Mouse (Mus musculus) E14TG2a.4 (cell line): ENCODE results near the gene Znrf4.
A peak's percentile ranks its signal among the peaks of the same experiment; 100 is the strongest.

Source experiments
- H3K27me3 ChIP-seq: 2 replicates; pipeline ENCODE4 v1.6.1; 2014; ENCODE audit warnings: low read length, control low read depth; ENCODE audit not compliant: insufficient read depth
- H3K36me3 ChIP-seq: 2 replicates; pipeline ENCODE4 v1.6.1; 2014; ENCODE audit warnings: low read length, control low read depth; ENCODE audit not compliant: insufficient read depth
- H3K4me1 ChIP-seq: replicated peaks from 2 replicates; pipeline ENCODE4 v1.6.1; 2014; ENCODE audit warnings: low read depth, low read length, control low read depth
- H3K4me3 ChIP-seq: replicated peaks from 2 replicates; pipeline ENCODE4 v1.5.1; 2014; ENCODE audit warnings: mild to moderate bottlenecking, low read length
- H3K9me3 ChIP-seq: 2 replicates; pipeline ENCODE4 v1.6.1; 2014; ENCODE audit warnings: low read length, control low read depth
- CTCF ChIP-seq: conservative IDR thresholded peaks from 2 replicates; pipeline ENCODE4 v1.5.1; 2014; ENCODE audit warnings: low read length
- NANOG ChIP-seq: IDR thresholded peaks from 2 replicates; pipeline ENCODE4 v1.6.1; 2014; ENCODE audit warnings: borderline replicate concordance, low read length, mixed read lengths
- POU5F1 ChIP-seq: IDR thresholded peaks from 2 replicates; pipeline ENCODE4 v1.6.1; 2014; ENCODE audit warnings: low read length, borderline replicate concordance

Znrf4 gene

DNA sequence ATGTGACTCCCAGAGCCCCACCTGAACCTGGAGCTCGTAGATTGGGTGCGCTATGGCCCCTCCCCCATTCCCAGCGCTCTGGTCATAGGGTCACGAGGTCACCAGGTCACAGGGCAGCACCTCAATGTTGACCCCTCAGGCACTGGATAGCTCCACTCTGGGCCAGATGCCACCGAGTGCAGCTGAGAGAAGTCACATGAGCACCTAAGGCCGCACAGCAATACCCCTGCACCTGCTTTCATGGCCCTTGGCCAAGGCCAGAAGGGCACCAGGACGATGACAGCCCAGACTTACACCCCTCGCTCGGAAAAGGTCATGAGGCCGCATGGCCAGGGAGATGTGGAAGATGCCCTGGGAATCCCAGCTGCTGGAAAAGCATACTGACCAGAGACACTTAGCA, 41.7 kb downstream of the Znrf4 start:
- TF ChIP-seq CTCF = no peak
- no peak for TF ChIP-seq POU5F1
- no peak for TF ChIP-seq NANOG
- Histone ChIP-seq H3K4me1 (peaks cover 88% of the 10 kb centered on the region), H3K27me3 (peaks cover 57% of the 10 kb centered on the region), H3K9me3 (no peaks in the 10 kb centered on the region), H3K4me3 (peak overlapping the region; percentile 71), H3K36me3 (0 out of 2 replicates have a peak, but pooled peaks cover 3% of the 10 kb centered on the region)

DNA sequence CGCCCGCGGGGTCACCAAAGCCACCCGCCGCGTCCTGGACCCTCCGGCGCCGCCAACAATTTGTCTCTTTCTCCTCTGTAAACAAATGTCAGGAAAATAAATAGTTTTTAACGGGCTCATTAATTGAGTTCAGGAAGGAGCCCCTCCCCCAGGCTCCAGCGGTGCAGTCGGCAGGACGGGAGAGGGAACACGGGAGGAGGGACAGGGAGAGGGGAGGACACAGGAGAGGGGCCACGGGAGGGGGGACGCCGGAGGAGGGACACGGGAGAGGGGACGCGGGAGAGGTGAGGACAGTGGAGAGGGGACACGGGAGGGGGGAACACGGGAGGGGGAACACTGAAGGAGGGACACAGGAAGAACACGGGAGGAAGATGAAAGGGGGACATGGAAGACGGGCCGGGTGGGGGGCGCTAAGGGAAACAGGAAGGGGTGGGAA, 42.2 kb downstream of the Znrf4 start:
- Histone ChIP-seq H3K9me3 (no peaks in the 10 kb centered on the region), H3K27me3 (peaks cover 51% of the 10 kb centered on the region), H3K4me1 (peaks cover 85% of the 10 kb centered on the region), H3K4me3 (peak overlapping the region; percentile 71), H3K36me3 (0 out of 2 replicates have a peak, but pooled peaks cover 3% of the 10 kb centered on the region)
- no peak for TF ChIP-seq NANOG

DNA sequence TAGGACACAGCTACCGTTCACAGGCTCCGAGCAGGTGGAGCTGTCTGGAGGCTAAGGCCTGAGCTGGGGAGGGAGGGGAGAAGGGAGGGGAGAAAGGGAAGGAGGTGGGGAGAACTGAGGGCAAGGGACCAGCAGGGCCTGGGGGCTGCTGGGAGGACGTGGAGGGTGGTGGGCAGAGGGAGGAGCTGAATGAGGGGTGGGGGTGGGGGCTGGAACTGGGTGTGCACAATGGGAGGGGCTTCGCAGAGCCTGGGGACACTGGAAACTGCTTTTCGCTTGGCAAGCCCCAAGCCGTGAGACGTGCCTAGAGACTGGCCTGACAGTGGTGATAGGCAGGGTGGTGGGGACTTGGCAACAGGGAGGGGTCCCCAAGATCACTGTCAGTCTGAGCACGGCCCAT, 43.0 kb downstream of the Znrf4 start:
- Histone ChIP-seq H3K27me3 (peaks cover 44% of the 10 kb centered on the region), H3K9me3 (no peaks in the 10 kb centered on the region), H3K4me1 (peaks cover 82% of the 10 kb centered on the region), H3K4me3 (peak overlapping the region; percentile 71), H3K36me3 (0 out of 2 replicates have a peak, but pooled peaks cover 3% of the 10 kb centered on the region)
- TF ChIP-seq CTCF (no peak), NANOG (no peak), POU5F1 (no peak)

DNA sequence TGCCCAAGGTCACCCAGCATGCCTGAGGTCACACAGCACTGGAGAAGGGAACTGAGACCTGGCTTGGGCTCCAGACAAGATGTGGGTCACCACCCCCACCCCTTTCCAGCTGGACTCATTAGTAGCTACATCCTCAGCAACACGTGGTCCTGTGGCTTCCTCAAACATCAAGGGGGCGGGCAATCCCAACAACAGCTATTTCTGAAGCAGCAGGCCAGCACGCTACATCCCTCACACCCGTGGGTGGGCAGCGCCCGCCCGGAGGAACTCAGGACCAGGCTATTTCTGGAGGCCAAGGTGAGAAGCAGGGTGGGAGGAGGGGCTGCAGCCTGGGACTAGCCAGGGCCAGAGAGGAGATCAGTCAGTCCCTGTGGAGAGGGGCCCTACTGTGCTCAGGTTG, 43.4 kb downstream of the Znrf4 start:
- Histone ChIP-seq H3K9me3 (no peaks in the 10 kb centered on the region), H3K27me3 (peaks cover 40% of the 10 kb centered on the region)

DNA sequence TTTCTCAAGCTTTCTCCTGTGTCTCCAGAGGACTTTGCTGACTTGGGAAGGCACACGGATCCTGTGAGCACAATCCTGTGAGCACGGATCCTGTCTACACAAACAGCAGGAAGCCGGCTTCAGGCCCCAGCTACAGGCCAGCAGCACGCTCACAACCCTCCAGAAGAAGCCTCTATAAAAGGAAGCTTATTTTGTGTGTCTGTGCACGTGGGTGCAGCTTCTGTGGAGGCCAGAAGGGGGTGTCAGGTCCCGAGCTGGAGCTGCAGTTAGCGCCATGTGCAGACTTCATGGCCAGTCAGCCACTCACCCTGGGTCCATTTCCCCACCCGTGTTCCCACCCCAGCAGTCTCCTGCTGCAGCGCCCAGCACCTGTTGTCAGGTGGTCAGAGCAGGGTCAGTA, 43.9 kb downstream of the Znrf4 start:
- H3K9me3 ChIP-seq = no peaks in the 10 kb centered on the region
- peaks cover 80% of the 10 kb centered on the region for H3K4me1 ChIP-seq
- H3K36me3 ChIP-seq = 0 out of 2 replicates have a peak, but pooled peaks cover 3% of the 10 kb centered on the region
- 0 out of 2 replicates have a peak overlapping the region, but pooled peaks have one; percentile 13 for H3K4me3 ChIP-seq
- no peak for TF ChIP-seq POU5F1
- TF ChIP-seq NANOG = no peak
- peak; percentile 12; the same call in 1 of the 2 replicates for TF ChIP-seq CTCF
- peaks cover 35% of the 10 kb centered on the region for H3K27me3 ChIP-seq

More for the DNA sequence above, 43.4 kb downstream of the Znrf4 start:
- H3K4me3 ChIP-seq = peak overlapping the region; percentile 49; the same call in 1 of the 2 replicates
- TF ChIP-seq POU5F1 (no peak), CTCF (no peak), NANOG (no peak)
- H3K36me3 ChIP-seq = 0 out of 2 replicates have a peak, but pooled peaks cover 3% of the 10 kb centered on the region
- H3K4me1 ChIP-seq = peaks cover 80% of the 10 kb centered on the region

DNA sequence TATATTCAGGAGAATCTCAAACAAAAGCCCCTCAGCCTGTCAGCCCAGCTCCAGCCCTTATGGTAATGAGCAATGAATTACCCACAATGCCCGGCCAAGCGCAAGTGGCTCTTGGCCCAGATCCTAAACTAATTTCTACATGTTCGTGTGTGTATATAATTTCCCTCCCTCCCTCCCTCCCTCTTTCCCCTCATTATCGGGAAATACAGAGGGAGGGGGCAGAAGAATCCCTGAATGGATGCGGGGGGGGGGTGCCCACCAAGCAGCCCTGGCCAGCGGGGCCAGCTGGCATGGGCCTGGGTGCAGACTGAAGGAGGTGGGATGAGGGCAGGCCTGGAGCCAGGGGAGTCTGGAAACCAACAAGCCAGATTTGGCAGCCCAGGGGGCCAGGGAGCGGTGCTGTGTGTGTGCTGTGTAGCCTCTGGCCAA, 44.8 kb downstream of the Znrf4 start:
- no peak for TF ChIP-seq CTCF
- Histone ChIP-seq H3K4me3 (peak overlapping the region; percentile 13; the same call in 1 of the 2 replicates), H3K4me1 (peaks cover 78% of the 10 kb centered on the region)

DNA sequence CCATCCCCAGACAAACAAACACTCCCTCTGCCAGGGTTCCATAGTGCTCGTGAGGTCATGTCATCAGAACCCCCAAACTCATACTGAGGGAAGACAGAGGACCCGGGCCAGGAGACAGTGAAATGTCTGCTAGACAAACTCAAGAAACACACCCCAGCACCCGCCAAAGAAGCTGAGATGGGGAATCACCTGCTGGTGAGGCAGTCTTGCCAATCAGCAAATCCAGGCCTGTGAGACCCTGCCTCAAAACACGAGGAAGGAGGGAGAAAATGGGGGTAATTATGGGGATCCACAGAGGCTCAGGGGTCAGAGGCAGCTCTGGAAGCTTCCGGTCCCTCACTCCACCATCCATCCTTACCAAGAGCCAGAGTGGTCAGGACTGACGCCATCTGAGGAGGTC, 45.5 kb downstream of the Znrf4 start:
- Histone ChIP-seq H3K27me3 (peaks cover 18% of the 10 kb centered on the region), H3K9me3 (no peaks in the 10 kb centered on the region), H3K4me1 (peaks cover 71% of the 10 kb centered on the region), H3K36me3 (0 out of 2 replicates have a peak, but pooled peaks cover 3% of the 10 kb centered on the region), H3K4me3 (no peak overlapping the region)
- TF ChIP-seq CTCF (no peak), NANOG (no peak), POU5F1 (no peak)

More for the DNA sequence above, 44.8 kb downstream of the Znrf4 start:
- Histone ChIP-seq H3K36me3 (0 out of 2 replicates have a peak, but pooled peaks cover 3% of the 10 kb centered on the region), H3K9me3 (no peaks in the 10 kb centered on the region), H3K27me3 (peaks cover 26% of the 10 kb centered on the region)

DNA sequence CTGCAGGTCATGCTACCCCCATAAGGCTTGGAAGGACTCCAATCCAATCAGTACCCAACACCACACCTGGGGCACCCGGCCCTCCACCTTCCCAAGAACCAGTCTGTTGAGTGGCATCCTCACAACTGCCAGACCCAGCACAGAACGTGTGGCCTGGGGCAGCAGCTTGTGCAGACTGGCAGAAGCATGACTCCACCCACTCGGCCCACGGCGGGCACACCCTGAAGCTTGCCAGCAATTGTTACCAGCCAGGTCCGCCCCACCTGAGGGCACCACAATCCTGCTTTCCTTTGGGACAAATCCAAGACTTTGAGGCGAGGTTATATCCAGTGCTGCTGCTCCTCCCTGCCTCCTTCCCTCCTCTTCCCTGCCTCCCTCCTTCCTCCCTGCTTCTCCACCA, 47.4 kb downstream of the Znrf4 start:
- Histone ChIP-seq H3K9me3 (no peaks in the 10 kb centered on the region), H3K4me3 (no peak overlapping the region), H3K4me1 (peaks cover 66% of the 10 kb centered on the region), H3K27me3 (peaks cover 20% of the 10 kb centered on the region), H3K36me3 (no peaks in the 10 kb centered on the region)
- TF ChIP-seq NANOG (no peak), POU5F1 (no peak), CTCF (no peak)

DNA sequence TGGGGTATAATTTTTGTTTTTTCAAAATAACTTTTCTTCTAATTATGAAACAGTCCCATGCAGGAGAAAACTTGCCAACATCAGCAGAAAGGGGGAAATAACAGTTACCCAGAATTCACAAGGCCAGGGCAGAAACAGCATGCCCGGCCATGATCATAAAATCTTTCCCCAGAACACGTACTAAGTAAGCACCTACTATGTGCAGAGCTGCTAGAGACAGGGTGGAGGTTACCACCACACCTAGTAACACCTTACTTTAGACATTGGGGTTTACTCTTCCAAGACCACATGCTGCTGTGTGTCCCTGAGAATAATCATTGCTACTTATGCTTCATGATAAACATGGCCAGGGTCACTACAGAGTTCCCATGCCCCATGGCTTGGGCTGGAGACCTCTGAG, 47.9 kb downstream of the Znrf4 start:
- Histone ChIP-seq H3K36me3 (no peaks in the 10 kb centered on the region), H3K27me3 (peaks cover 22% of the 10 kb centered on the region), H3K4me1 (peaks cover 62% of the 10 kb centered on the region), H3K9me3 (no peaks in the 10 kb centered on the region), H3K4me3 (no peak overlapping the region)
- TF ChIP-seq NANOG (no peak), CTCF (no peak), POU5F1 (no peak)
